Mouse (Mus musculus): ENCODE data around the gene Dctn2. TPM values are rescaled to one million over a fixed set of nuclear protein-coding genes. Genes with fewer than 3 reads are reported as not detected.

Gene Dctn2
- polyA plus RNA-seq (2014; fragmentation: Illumina TruSeq; extraction: RNeasy Lipid Tissue Mini Kit (QIAGEN cat#74804)): 16.8 TPM

DNA sequence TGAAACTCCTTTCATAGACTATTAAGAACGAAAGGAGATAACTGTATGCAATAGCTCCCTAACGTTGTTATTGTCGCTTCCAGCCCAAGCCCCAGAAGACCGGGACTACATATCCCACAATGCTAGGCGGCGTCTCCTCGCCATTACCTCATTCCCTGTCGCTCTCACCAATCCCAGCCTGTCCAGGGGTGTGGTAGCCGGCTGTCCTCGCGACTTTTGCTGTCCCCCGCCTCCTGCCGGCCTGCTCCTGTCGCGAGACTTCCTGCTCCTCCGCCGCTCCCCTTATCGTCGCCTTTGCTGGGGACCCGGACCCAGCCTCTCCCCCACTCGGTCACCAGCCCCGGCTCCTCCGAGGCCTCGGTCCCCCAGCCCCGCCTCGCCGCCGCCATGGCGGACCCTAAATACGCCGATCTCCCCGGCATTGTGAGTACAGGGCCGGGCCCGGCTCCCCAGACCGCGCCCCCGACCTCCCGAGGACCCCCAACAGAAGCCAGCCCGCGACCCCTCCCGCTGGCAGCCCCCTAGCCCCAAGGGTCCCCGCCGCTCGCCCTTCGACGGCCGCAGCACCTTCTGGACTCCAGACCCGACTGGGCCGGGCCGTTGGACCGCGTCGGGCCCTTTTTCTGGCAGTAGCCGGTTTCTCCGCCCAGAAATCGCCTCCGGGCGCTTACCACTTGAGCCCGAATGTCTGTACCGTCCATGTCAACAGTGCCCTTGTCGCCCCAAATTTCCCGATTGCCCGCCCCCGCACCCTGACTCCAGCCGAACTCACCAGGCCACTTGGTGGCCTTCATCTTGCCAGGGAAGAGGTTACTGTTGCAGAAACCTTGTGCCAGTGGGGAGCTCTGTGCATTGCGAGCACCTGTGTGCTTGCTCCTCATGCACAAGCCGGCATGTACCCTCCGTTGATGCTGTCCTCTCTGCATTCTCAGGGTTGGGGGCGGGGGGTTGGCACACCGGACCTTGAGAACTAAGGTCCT, at the start of gene Dctn2:
Gene Dctn2 (plus strand): TSS at position 257 of the 980 bp plus-strand sequence.

GRCm38 (mm10) chr10:127262548-127263398, 3.4 kb upstream of the Dctn2 start, which contains the start of gene Kif5a:
Gene Kif5a, minus strand, starts transcription at chr10:127263348.

DNA sequence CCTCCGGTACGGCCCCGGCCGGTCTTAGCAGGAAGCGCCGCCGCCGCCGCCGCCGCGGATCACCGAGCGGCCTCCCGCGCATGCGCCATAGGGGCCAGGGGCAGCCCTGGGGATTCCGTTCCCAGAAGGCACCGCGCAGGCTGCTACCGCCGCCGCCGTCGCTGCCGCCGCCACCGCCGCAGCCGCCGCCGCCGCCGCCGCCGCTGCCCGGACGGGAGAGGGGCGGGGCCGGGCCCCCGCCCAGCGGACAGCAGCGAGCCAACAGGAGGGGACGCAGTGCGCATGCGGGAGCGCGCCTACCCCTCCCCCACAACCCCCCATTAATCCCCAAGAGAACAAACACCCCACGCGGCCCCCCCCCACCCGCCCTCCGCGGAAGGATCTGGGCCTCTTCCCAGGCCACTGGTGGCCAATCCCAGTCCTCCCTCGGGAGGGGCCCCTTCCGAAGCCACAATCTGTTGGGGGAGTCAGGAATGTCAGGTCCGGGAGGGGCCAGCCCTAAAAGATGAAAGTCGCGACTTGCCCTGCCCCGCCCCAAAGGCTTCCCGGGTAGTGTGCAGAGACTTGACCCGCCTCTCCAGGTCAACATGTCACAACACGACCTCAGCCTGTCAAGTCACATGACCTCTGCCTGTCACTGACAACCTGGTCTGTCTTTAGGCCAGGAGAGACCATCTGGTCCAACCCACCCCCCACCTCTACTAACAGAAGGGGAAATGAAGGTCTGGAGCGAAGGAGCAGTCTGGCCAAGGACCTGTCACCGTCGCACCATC, 22.8 kb downstream of the Dctn2 start, which contains the start of gene Mbd6:
Gene Mbd6 (minus strand): TSS at position 219 of the 773 bp plus-strand sequence.

GRCm38 (mm10) chr10:127311476-127312355, 45.5 kb downstream of the Dctn2 start, which contains the start of gene Mars:
Gene Mars, minus strand, starts transcription at chr10:127311786.

DNA sequence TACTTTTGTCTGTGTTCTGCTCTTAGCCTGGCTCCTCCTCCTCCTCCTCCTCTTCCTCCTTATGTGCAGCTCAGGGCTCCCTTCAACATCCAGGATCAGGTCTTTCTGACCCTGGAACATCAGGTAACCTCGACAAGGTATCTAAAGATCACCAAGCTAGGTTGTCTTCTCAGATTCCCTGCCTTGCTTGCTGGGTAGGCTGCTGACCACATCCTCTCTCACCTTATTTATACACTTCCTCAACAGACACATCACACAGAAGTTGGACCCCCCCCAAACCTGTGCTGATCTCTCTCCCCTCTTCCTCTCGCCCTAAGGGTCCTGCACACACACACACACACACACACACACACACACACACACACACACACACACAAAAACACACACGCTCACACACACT, 55.5 kb downstream of the Dctn2 start, which contains the start of gene Arhgap9:
Gene Arhgap9 (plus strand): TSS at position 344 of the 400 bp plus-strand sequence.

Other genes starting within 250 kb of the Dctn2 start
- 6.6 TPM for gene Tsfm, start 235.5 kb upstream of the Dctn2 start, polyA plus RNA-seq (2014; fragmentation: Illumina TruSeq; extraction: RNeasy Lipid Tissue Mini Kit (QIAGEN cat#74804))
- 4.7 TPM for gene Mettl1, start 225.0 kb upstream of the Dctn2 start, polyA plus RNA-seq (2014; fragmentation: Illumina TruSeq; extraction: RNeasy Lipid Tissue Mini Kit (QIAGEN cat#74804))
- 0.26 TPM for gene Eef1akmt3, start 224.9 kb upstream of the Dctn2 start, polyA plus RNA-seq (2014; fragmentation: Illumina TruSeq; extraction: RNeasy Lipid Tissue Mini Kit (QIAGEN cat#74804))
- gene Cyp27b1, start 218.1 kb upstream of the Dctn2 start, polyA plus RNA-seq (2014; fragmentation: Illumina TruSeq; extraction: RNeasy Lipid Tissue Mini Kit (QIAGEN cat#74804)): not detected
- gene March9, start 206.2 kb upstream of the Dctn2 start, polyA plus RNA-seq (2014; fragmentation: Illumina TruSeq; extraction: RNeasy Lipid Tissue Mini Kit (QIAGEN cat#74804)): 3.0 TPM
- 50.1 TPM for gene Cdk4, start 202.8 kb upstream of the Dctn2 start, polyA plus RNA-seq (2014; fragmentation: Illumina TruSeq; extraction: RNeasy Lipid Tissue Mini Kit (QIAGEN cat#74804))
- gene Tspan31, start 196.1 kb upstream of the Dctn2 start, polyA plus RNA-seq (2014; fragmentation: Illumina TruSeq; extraction: RNeasy Lipid Tissue Mini Kit (QIAGEN cat#74804)): 60.6 TPM
- gene Agap2, start 191.1 kb upstream of the Dctn2 start, polyA plus RNA-seq (2014; fragmentation: Illumina TruSeq; extraction: RNeasy Lipid Tissue Mini Kit (QIAGEN cat#74804)): 0.23 TPM
- 8.6 TPM for gene Os9, start 145.2 kb upstream of the Dctn2 start, polyA plus RNA-seq (2014; fragmentation: Illumina TruSeq; extraction: RNeasy Lipid Tissue Mini Kit (QIAGEN cat#74804))
- gene B4galnt1, start 101.1 kb upstream of the Dctn2 start, polyA plus RNA-seq (2014; fragmentation: Illumina TruSeq; extraction: RNeasy Lipid Tissue Mini Kit (QIAGEN cat#74804)): 0.31 TPM
- gene Slc26a10, start 85.7 kb upstream of the Dctn2 start, polyA plus RNA-seq (2014; fragmentation: Illumina TruSeq; extraction: RNeasy Lipid Tissue Mini Kit (QIAGEN cat#74804)): not detected
- 18.3 TPM for gene Arhgef25, start 76.3 kb upstream of the Dctn2 start, polyA plus RNA-seq (2014; fragmentation: Illumina TruSeq; extraction: RNeasy Lipid Tissue Mini Kit (QIAGEN cat#74804))
- gene Dtx3, start 70.6 kb upstream of the Dctn2 start, polyA plus RNA-seq (2014; fragmentation: Illumina TruSeq; extraction: RNeasy Lipid Tissue Mini Kit (QIAGEN cat#74804)): 2.9 TPM
- gene Pip4k2c, start 54.8 kb upstream of the Dctn2 start, polyA plus RNA-seq (2014; fragmentation: Illumina TruSeq; extraction: RNeasy Lipid Tissue Mini Kit (QIAGEN cat#74804)): 11.7 TPM
- gene Kif5a, start 3.0 kb upstream of the Dctn2 start, polyA plus RNA-seq (2014; fragmentation: Illumina TruSeq; extraction: RNeasy Lipid Tissue Mini Kit (QIAGEN cat#74804)): 0.26 TPM
- 3.0 TPM for gene Mbd6, start 22.6 kb downstream of the Dctn2 start, polyA plus RNA-seq (2014; fragmentation: Illumina TruSeq; extraction: RNeasy Lipid Tissue Mini Kit (QIAGEN cat#74804))
- gene Mars, start 45.4 kb downstream of the Dctn2 start, polyA plus RNA-seq (2014; fragmentation: Illumina TruSeq; extraction: RNeasy Lipid Tissue Mini Kit (QIAGEN cat#74804)): 11.4 TPM
- 0.20 TPM for gene Arhgap9, start 55.6 kb downstream of the Dctn2 start, polyA plus RNA-seq (2014; fragmentation: Illumina TruSeq; extraction: RNeasy Lipid Tissue Mini Kit (QIAGEN cat#74804))
- gene Gli1, start 75.6 kb downstream of the Dctn2 start, polyA plus RNA-seq (2014; fragmentation: Illumina TruSeq; extraction: RNeasy Lipid Tissue Mini Kit (QIAGEN cat#74804)): 0.48 TPM
- not detected for gene Inhbe, start 88.0 kb downstream of the Dctn2 start, polyA plus RNA-seq (2014; fragmentation: Illumina TruSeq; extraction: RNeasy Lipid Tissue Mini Kit (QIAGEN cat#74804))
- not detected for gene Inhbc, start 104.1 kb downstream of the Dctn2 start, polyA plus RNA-seq (2014; fragmentation: Illumina TruSeq; extraction: RNeasy Lipid Tissue Mini Kit (QIAGEN cat#74804))
- 379 TPM for gene R3hdm2, start 114.0 kb downstream of the Dctn2 start, polyA plus RNA-seq (2014; fragmentation: Illumina TruSeq; extraction: RNeasy Lipid Tissue Mini Kit (QIAGEN cat#74804))
- not detected for gene Stac3, start 235.3 kb downstream of the Dctn2 start, polyA plus RNA-seq (2014; fragmentation: Illumina TruSeq; extraction: RNeasy Lipid Tissue Mini Kit (QIAGEN cat#74804))
- not detected for gene Ndufa4l2, start 248.6 kb downstream of the Dctn2 start, polyA plus RNA-seq (2014; fragmentation: Illumina TruSeq; extraction: RNeasy Lipid Tissue Mini Kit (QIAGEN cat#74804))

Measured in ovary, adult 10 weeks (tissue).